Mouse (Mus musculus): ENCODE measurements around the gene Tenm4. TPM values are rescaled to one million over a fixed set of nuclear protein-coding genes. Genes with fewer than 3 reads are reported as not detected.

Tenm4 gene
- total RNA-seq, 1 experiment = 38.9 TPM

GRCm38 (mm10) chr7:96769784-96770183 lies 598.7 kb downstream of the Tenm4 start:
- no peak overlapping the region for H3K4me3 ChIP-seq (ENCODE audit: insufficient read depth in 1 of 2, low read depth in 1 of 2, low read length in 2 of 2, poor library complexity in 1 of 2, severe bottlenecking in 1 of 2)
- peaks cover 0 to 2% of the 10 kb centered on the region in 2 experiments; a peak in 1 of 4 replicates for H3K4me1 ChIP-seq (ENCODE audit: control insufficient read depth in 2 of 2, insufficient read depth in 2 of 2, low read length in 2 of 2, poor library complexity in 1 of 2)
- H3K9ac ChIP-seq (ENCODE audit: insufficient read depth, low read depth, low read length, poor library complexity, severe bottlenecking) = no peak overlapping the region
- in situ Hi-C loops (cut with MboI; ENCODE audit: low sequenced_read_pairs in 2 of 2, unreplicated experiment in 2 of 2) = loop anchor here in 1 of 2 experiments (5.0 kb wide), 1 partner anchor 148 kb away; no protein-coding TSS in a partner anchor
- TF ChIP-seq ZC3H11A (IDR thresholded peaks at IDR 0.05; ENCODE audit: borderline replicate concordance, low read depth, low read length) (peak; percentile 65), HCFC1 (IDR thresholded peaks at IDR 0.05; ENCODE audit: borderline replicate concordance, insufficient read depth, low read length) (no peak)
- peak; percentile 44 for DNase-seq (ENCODE audit: low read depth, low spot score)
- no peak overlapping the region for H3K27ac ChIP-seq (ENCODE audit: insufficient read depth, low read depth, low read length, poor library complexity, severe bottlenecking)
- H3K9me3 ChIP-seq (ENCODE audit: control insufficient read depth, insufficient read depth, low read depth, low read length) = no peaks in the 10 kb centered on the region
- no peaks in the 10 kb centered on the region for H3K36me3 ChIP-seq (ENCODE audit: control insufficient read depth, insufficient read depth, low read length, poor library complexity, severe bottlenecking)

- H3K4me1 ChIP-seq (ENCODE audit: control insufficient read depth in 2 of 2, insufficient read depth in 2 of 2, low read length in 2 of 2, poor library complexity in 1 of 2) = peaks cover 0 to 2% of the 10 kb centered on the region in 2 experiments; a peak in 1 of 4 replicates
- H3K36me3 ChIP-seq (ENCODE audit: control insufficient read depth, insufficient read depth, low read length, poor library complexity, severe bottlenecking) = no peaks in the 10 kb centered on the region
- DNase-seq (ENCODE audit: low read depth, low spot score) = no peak
- H3K9me3 ChIP-seq (ENCODE audit: control insufficient read depth, insufficient read depth, low read depth, low read length) = no peaks in the 10 kb centered on the region
- H3K9ac ChIP-seq (ENCODE audit: insufficient read depth, low read depth, low read length, poor library complexity, severe bottlenecking) = no peak overlapping the region
- no peak overlapping the region for H3K27ac ChIP-seq (ENCODE audit: insufficient read depth, low read depth, low read length, poor library complexity, severe bottlenecking)
- H3K4me3 ChIP-seq (ENCODE audit: insufficient read depth in 1 of 2, low read depth in 1 of 2, low read length in 2 of 2, poor library complexity in 1 of 2, severe bottlenecking in 1 of 2) = no peak overlapping the region
- no peak for TF ChIP-seq ZC3H11A (IDR thresholded peaks at IDR 0.05; ENCODE audit: borderline replicate concordance, low read depth, low read length)
- no peak for TF ChIP-seq ZNF384 (IDR thresholded peaks at IDR 0.05; ENCODE audit: low read depth, low read length)
- TF ChIP-seq HCFC1 (IDR thresholded peaks at IDR 0.05; ENCODE audit: borderline replicate concordance, insufficient read depth, low read length) = no peak
- no peak for TF ChIP-seq MAFK (IDR thresholded peaks at IDR 0.05; ENCODE audit: insufficient read depth, low read depth, low read length)
- no peak for TF ChIP-seq CHD2 (IDR thresholded peaks at IDR 0.05; ENCODE audit: low read depth, low read length)
- in situ Hi-C loops (cut with MboI; ENCODE audit: low sequenced_read_pairs in 2 of 2, unreplicated experiment in 2 of 2) = no loop called here
These were observed 601.9 kb downstream of the Tenm4 start for GRCm38 (mm10) chr7:96772966-96773365.

GRCm38 (mm10) chr7:96773585-96774225 lies 602.7 kb downstream of the Tenm4 start:
- no peak overlapping the region for H3K9ac ChIP-seq (ENCODE audit: insufficient read depth, low read depth, low read length, poor library complexity, severe bottlenecking)
- in situ Hi-C loops (cut with MboI; ENCODE audit: low sequenced_read_pairs in 2 of 2, unreplicated experiment in 2 of 2) = no loop called here
- TF ChIP-seq ZNF384 (IDR thresholded peaks at IDR 0.05; ENCODE audit: low read depth, low read length) = no peak
- TF ChIP-seq CHD2 (IDR thresholded peaks at IDR 0.05; ENCODE audit: low read depth, low read length) = no peak
- no peak for TF ChIP-seq MAFK (IDR thresholded peaks at IDR 0.05; ENCODE audit: insufficient read depth, low read depth, low read length)
- no peak for TF ChIP-seq ZC3H11A (IDR thresholded peaks at IDR 0.05; ENCODE audit: borderline replicate concordance, low read depth, low read length)
- no peak for TF ChIP-seq HCFC1 (IDR thresholded peaks at IDR 0.05; ENCODE audit: borderline replicate concordance, insufficient read depth, low read length)
- no peaks in the 10 kb centered on the region for H3K36me3 ChIP-seq (ENCODE audit: control insufficient read depth, insufficient read depth, low read length, poor library complexity, severe bottlenecking)
- no peak for DNase-seq (ENCODE audit: low read depth, low spot score)
- H3K4me1 ChIP-seq (ENCODE audit: control insufficient read depth in 2 of 2, insufficient read depth in 2 of 2, low read length in 2 of 2, poor library complexity in 1 of 2) = peaks cover 0 to 2% of the 10 kb centered on the region in 2 experiments; a peak in 1 of 4 replicates
- H3K27ac ChIP-seq (ENCODE audit: insufficient read depth, low read depth, low read length, poor library complexity, severe bottlenecking) = no peak overlapping the region
- no peak overlapping the region for H3K4me3 ChIP-seq (ENCODE audit: insufficient read depth in 1 of 2, low read depth in 1 of 2, low read length in 2 of 2, poor library complexity in 1 of 2, severe bottlenecking in 1 of 2)
- H3K9me3 ChIP-seq (ENCODE audit: control insufficient read depth, insufficient read depth, low read depth, low read length) = no peaks in the 10 kb centered on the region

- Histone ChIP-seq H3K9me3 (ENCODE audit: control insufficient read depth, insufficient read depth, low read depth, low read length) (no peaks in the 10 kb centered on the region), H3K4me1 (ENCODE audit: control insufficient read depth in 2 of 2, insufficient read depth in 2 of 2, low read length in 2 of 2, poor library complexity in 1 of 2) (peaks cover 0 to 2% of the 10 kb centered on the region in 2 experiments; a peak in 1 of 4 replicates), H3K4me3 (ENCODE audit: insufficient read depth in 1 of 2, low read depth in 1 of 2, low read length in 2 of 2, poor library complexity in 1 of 2, severe bottlenecking in 1 of 2) (no peak overlapping the region), H3K36me3 (ENCODE audit: control insufficient read depth, insufficient read depth, low read length, poor library complexity, severe bottlenecking) (no peaks in the 10 kb centered on the region), H3K9ac (ENCODE audit: insufficient read depth, low read depth, low read length, poor library complexity, severe bottlenecking) (no peak overlapping the region), H3K27ac (ENCODE audit: insufficient read depth, low read depth, low read length, poor library complexity, severe bottlenecking) (no peak overlapping the region)
- TF ChIP-seq CHD2 (IDR thresholded peaks at IDR 0.05; ENCODE audit: low read depth, low read length) (no peak), HCFC1 (IDR thresholded peaks at IDR 0.05; ENCODE audit: borderline replicate concordance, insufficient read depth, low read length) (no peak), MAFK (IDR thresholded peaks at IDR 0.05; ENCODE audit: insufficient read depth, low read depth, low read length) (no peak), ZC3H11A (IDR thresholded peaks at IDR 0.05; ENCODE audit: borderline replicate concordance, low read depth, low read length) (no peak), ZNF384 (IDR thresholded peaks at IDR 0.05; ENCODE audit: low read depth, low read length) (no peak)
- no peak for DNase-seq (ENCODE audit: low read depth, low spot score)
- in situ Hi-C loops (cut with MboI; ENCODE audit: low sequenced_read_pairs in 2 of 2, unreplicated experiment in 2 of 2) = no loop called here
These were observed 604.0 kb downstream of the Tenm4 start for GRCm38 (mm10) chr7:96775080-96775486.
